Comparison of ENCODE assay signal across 14 mouse cellular contexts in genomic region chr12:86819163-86819562, GRCm38 (mm10).
DNase-seq lines count a peak whose midpoint lies in the region; ATAC-seq and TF ChIP-seq lines count a peak whose summit lies in the region.
"Had no signal": no experiment of that assay in that cellular context is flagged by ENCODE, and none has a peak within 500 bp of the region (broad histone marks: within the 10 kb centered on the region; RNA-seq: fewer than 3 reads in every experiment).

No protein-coding gene starts in this region.

- no peaks in the 10 kb centered on the region for H3K9me3 ChIP-seq in heart, embryonic 14.5 days (ENCODE audit: control insufficient read depth, low read length)
- no peaks in the 10 kb centered on the region for H3K9me3 ChIP-seq in lung, postnatal 0 days (ENCODE audit: low read length)
- H3K9me3 ChIP-seq in hindbrain, embryonic 12.5 days (replicated peaks), result no peaks in the 10 kb centered on the region
- H3K9me3 ChIP-seq: liver, embryonic 13.5 days; neural tube, embryonic 12.5 days had no signal

- no peak for DNase-seq in heart, adult 8-10 months (ENCODE audit: low spot score)
- DNase-seq in 416B (ENCODE audit: low read depth), result peak; percentile 99
- peak; percentile 87 for DNase-seq in lung, postnatal 0 days (ENCODE audit: low spot score)
- DNase-seq in layer of hippocampus, adult 9-10 months (ENCODE audit: low spot score), result no peak
- DNase-seq in right cerebral cortex, postnatal 4 days, result no peak
- DNase-seq: gastrocnemius, postnatal 25 days; kidney, adult 9 months; liver, embryonic 13.5 days; thymus, postnatal 14 days had no signal

- H3K4me2 ChIP-seq in heart, embryonic 14.5 days (ENCODE audit: low read length), result 0 out of 2 replicates have a peak overlapping the region, but pooled peaks have one; percentile 51
- no peak overlapping the region for H3K4me2 ChIP-seq in lung, postnatal 0 days (replicated peaks; ENCODE audit: low read depth, low read length)
- no peak overlapping the region for H3K4me2 ChIP-seq in hindbrain, embryonic 12.5 days (replicated peaks)
- H3K4me2 ChIP-seq: liver, embryonic 13.5 days; neural tube, embryonic 12.5 days had no signal

- peak; percentile 74 for TF ChIP-seq EP300 in lung, postnatal 0 days (IDR thresholded peaks at IDR 0.05)

- WGBS in heart, embryonic 14.5 days, result 56% methylated on average over 5 of the region's 5 CpGs
- WGBS in lung, postnatal 0 days, result 30% methylated on average over 5 of the region's 5 CpGs
- 89% methylated on average over 5 of the region's 5 CpGs for WGBS in hindbrain, embryonic 12.5 days

- ATAC-seq in heart, embryonic 14.5 days (ENCODE audit: insufficient number of reproducible peaks, insufficient read depth, low FRiP score, low read depth), result no peak
- ATAC-seq in CD4-positive, CD25-positive, alpha-beta regulatory T cell, adult 4 months, result peak; percentile 71
- peak; percentile 55 for ATAC-seq in lung, postnatal 0 days
- no peak for ATAC-seq in hindbrain, embryonic 12.5 days (ENCODE audit: low FRiP score)

- no peaks in the 10 kb centered on the region for H3K36me3 ChIP-seq in heart, embryonic 14.5 days (ENCODE audit: control insufficient read depth, insufficient read depth, low read length)
- no peaks in the 10 kb centered on the region for H3K36me3 ChIP-seq in lung, postnatal 0 days (ENCODE audit: insufficient read depth, low read length)
- no peaks in the 10 kb centered on the region for H3K36me3 ChIP-seq in hindbrain, embryonic 12.5 days
- H3K36me3 ChIP-seq: liver, embryonic 13.5 days; neural tube, embryonic 12.5 days had no signal

- TF ChIP-seq CTCF in lung, postnatal 0 days (IDR thresholded peaks at IDR 0.05), result no peak

- H3K4me3 ChIP-seq in heart, embryonic 14.5 days (ENCODE audit: control insufficient read depth in 1 of 2, insufficient read depth in 1 of 2, low read depth in 1 of 2, low read length in 2 of 2), result no peak overlapping the region
- H3K4me3 ChIP-seq in lung, postnatal 0 days (ENCODE audit: low read depth, low read length), result no peak overlapping the region
- H3K4me3 ChIP-seq in hindbrain, embryonic 12.5 days, result no peak overlapping the region
- H3K4me3 ChIP-seq: erythroblast, embryonic 14.5 days; liver, embryonic 13.5 days; neural tube, embryonic 12.5 days had no signal

- peaks cover 43 to 56% of the 10 kb centered on the region in 2 experiments for H3K4me1 ChIP-seq in heart, embryonic 14.5 days (ENCODE audit: control insufficient read depth in 2 of 2, insufficient read depth in 2 of 2, low read length in 2 of 2)
- peaks cover 31% of the 10 kb centered on the region for H3K4me1 ChIP-seq in lung, postnatal 0 days (ENCODE audit: insufficient read depth, low read depth, low read length)
- H3K4me1 ChIP-seq in hindbrain, embryonic 12.5 days, result peaks cover 68% of the 10 kb centered on the region

- H3K27me3 ChIP-seq in heart, embryonic 14.5 days (ENCODE audit: control insufficient read depth, insufficient read depth, low read length), result no peaks in the 10 kb centered on the region
- no peaks in the 10 kb centered on the region for H3K27me3 ChIP-seq in lung, postnatal 0 days (replicated peaks; ENCODE audit: insufficient read depth, low read length)
- no peaks in the 10 kb centered on the region for H3K27me3 ChIP-seq in hindbrain, embryonic 12.5 days
- H3K27me3 ChIP-seq: neural tube, embryonic 12.5 days had no signal

- H3K9ac ChIP-seq in heart, embryonic 14.5 days (ENCODE audit: low read length), result 0 out of 2 replicates have a peak overlapping the region, but pooled peaks have one; percentile 36
- H3K9ac ChIP-seq in lung, postnatal 0 days (replicated peaks; ENCODE audit: low read depth), result no peak overlapping the region
- no peak overlapping the region for H3K9ac ChIP-seq in hindbrain, embryonic 12.5 days
- H3K9ac ChIP-seq: liver, embryonic 13.5 days; neural tube, embryonic 12.5 days had no signal

- peak overlapping the region; percentile 94 to 98 for H3K27ac ChIP-seq in heart, embryonic 14.5 days (replicated peaks in 1 of 2; ENCODE audit: control insufficient read depth in 1 of 2, insufficient read depth in 1 of 2, low read depth in 2 of 2, low read length in 2 of 2)
- no peak overlapping the region for H3K27ac ChIP-seq in lung, postnatal 0 days (ENCODE audit: low read length)
- H3K27ac ChIP-seq in hindbrain, embryonic 12.5 days, result no peak overlapping the region
- H3K27ac ChIP-seq: liver, embryonic 13.5 days; neural tube, embryonic 12.5 days had no signal

Comparison
In these comparisons a context has a peak if more than half of its experiments do, and no peak if none do; other contexts are left out.
1. ATAC-seq: peak in CD4-positive, CD25-positive, alpha-beta regulatory T cell, adult 4 months (single experiment) and lung, postnatal 0 days (single experiment); none in heart, embryonic 14.5 days (single experiment) and hindbrain, embryonic 12.5 days (single experiment).
2. H3K27ac ChIP-seq: peak in heart, embryonic 14.5 days (2 of 2); none in lung, postnatal 0 days (single experiment) and hindbrain, embryonic 12.5 days (single experiment).
3. DNase-seq: peak in 416B (single experiment) and lung, postnatal 0 days (single experiment); none in heart, adult 8-10 months (single experiment), layer of hippocampus, adult 9-10 months (single experiment) and right cerebral cortex, postnatal 4 days (single experiment).